ENCODE assay signal across 20 mouse cellular contexts in genomic region chr17:79505565-79505964, GRCm38 (mm10).
DNase-seq lines count a peak whose midpoint lies in the region; ATAC-seq and TF ChIP-seq lines count a peak whose summit lies in the region.
"Had no signal": no experiment of that assay in that cellular context is flagged by ENCODE, and none has a peak within 500 bp of the region (broad histone marks: within the 10 kb centered on the region; RNA-seq: fewer than 3 reads in every experiment).

No protein-coding gene starts in this region.

- 86% methylated on average over 1 of the region's 1 CpGs for WGBS in lung, postnatal 0 days
- 98% methylated on average over 1 of the region's 1 CpGs for WGBS in forebrain, embryonic 14.5 days
- WGBS in forebrain, embryonic 11.5 days: 100% methylated on average over 1 of the region's 1 CpGs

- H3K4me3 ChIP-seq in lung, postnatal 0 days (ENCODE audit: low read depth, low read length): no peak overlapping the region
- no peak overlapping the region for H3K4me3 ChIP-seq in forebrain, embryonic 14.5 days (ENCODE audit: low read depth, low read length)
- H3K4me3 ChIP-seq in forebrain, embryonic 11.5 days (ENCODE audit: low read depth, low read length): no peak overlapping the region
- H3K4me3 ChIP-seq: embryonic facial prominence, embryonic 13.5 days; forebrain, embryonic 13.5 days; hindbrain, embryonic 12.5 days had no signal

- H3K27me3 ChIP-seq in lung, postnatal 0 days (replicated peaks; ENCODE audit: insufficient read depth, low read length): no peaks in the 10 kb centered on the region
- no peaks in the 10 kb centered on the region for H3K27me3 ChIP-seq in forebrain, embryonic 14.5 days (replicated peaks; ENCODE audit: control insufficient read depth, insufficient read depth, low read length)
- H3K27me3 ChIP-seq in forebrain, embryonic 11.5 days (ENCODE audit: control insufficient read depth, insufficient read depth, low read length): no peaks in the 10 kb centered on the region
- H3K27me3 ChIP-seq: CH12.LX; embryonic facial prominence, embryonic 13.5 days; forebrain, embryonic 13.5 days; hindbrain, embryonic 12.5 days had no signal

- DNase-seq in heart, adult 11 months: peak; percentile 10
- DNase-seq in heart, adult 9 months (ENCODE audit: low spot score in 2 of 2): no peak
- DNase-seq in lung, postnatal 0 days (ENCODE audit: low spot score): peak; percentile 26
- no peak for DNase-seq in lung, postnatal 4 days
- DNase-seq in forebrain, embryonic 14.5 days (ENCODE audit: low spot score): no peak
- no peak for DNase-seq in forebrain, embryonic 11.5 days (ENCODE audit: low spot score)
- DNase-seq: adrenal gland, postnatal 25 days; cerebellum, adult 18-20 months; cerebellum, adult 9-11 months; cerebellum, postnatal 36 days; gastrocnemius, postnatal 36 days; heart, postnatal 10 days; heart, postnatal 4 days had no signal

- H3K9ac ChIP-seq in lung, postnatal 0 days (replicated peaks; ENCODE audit: low read depth): no peak overlapping the region
- H3K9ac ChIP-seq in forebrain, embryonic 14.5 days (ENCODE audit: low read length): no peak overlapping the region
- H3K9ac ChIP-seq in forebrain, embryonic 11.5 days (ENCODE audit: low read length): no peak overlapping the region
- H3K9ac ChIP-seq: embryonic facial prominence, embryonic 13.5 days; forebrain, embryonic 13.5 days; hindbrain, embryonic 12.5 days had no signal

- H3K27ac ChIP-seq in lung, postnatal 0 days (ENCODE audit: low read length): no peak overlapping the region
- H3K27ac ChIP-seq in forebrain, embryonic 14.5 days (ENCODE audit: low read depth, low read length): no peak overlapping the region
- H3K27ac ChIP-seq in forebrain, embryonic 11.5 days (ENCODE audit: low read depth, low read length): no peak overlapping the region
- H3K27ac ChIP-seq: embryonic facial prominence, embryonic 13.5 days; forebrain, embryonic 13.5 days; hindbrain, embryonic 12.5 days had no signal

- no peak for ATAC-seq in lung, postnatal 0 days
- ATAC-seq in granulocyte monocyte progenitor cell, adult 5-6 weeks (replicated peaks; ENCODE audit: poor library complexity, severe bottlenecking): peak; percentile 46; the same call in 1 of the 2 replicates
- ATAC-seq in forebrain, embryonic 14.5 days: no peak
- ATAC-seq in forebrain, embryonic 11.5 days (replicated peaks; ENCODE audit: low FRiP score): no peak
- ATAC-seq: forebrain, embryonic 13.5 days; hindbrain, embryonic 16.5 days; inflammation-experienced regulatory T-cells, adult 6 months had no signal

- H3K9me3 ChIP-seq in lung, postnatal 0 days (ENCODE audit: low read length): no peaks in the 10 kb centered on the region
- no peaks in the 10 kb centered on the region for H3K9me3 ChIP-seq in forebrain, embryonic 14.5 days (replicated peaks; ENCODE audit: control insufficient read depth, low read length)
- no peaks in the 10 kb centered on the region for H3K9me3 ChIP-seq in forebrain, embryonic 11.5 days (ENCODE audit: control insufficient read depth, low read length)
- H3K9me3 ChIP-seq: embryonic facial prominence, embryonic 13.5 days; forebrain, embryonic 13.5 days; hindbrain, embryonic 12.5 days had no signal

- no peak for TF ChIP-seq EP300 in lung, postnatal 0 days (IDR thresholded peaks at IDR 0.05)

- H3K4me2 ChIP-seq in lung, postnatal 0 days (replicated peaks; ENCODE audit: low read depth, low read length): no peak overlapping the region
- no peak overlapping the region for H3K4me2 ChIP-seq in forebrain, embryonic 14.5 days (ENCODE audit: low read length)
- no peak overlapping the region for H3K4me2 ChIP-seq in forebrain, embryonic 11.5 days (ENCODE audit: low read depth, low read length, severe bottlenecking)
- H3K4me2 ChIP-seq: embryonic facial prominence, embryonic 13.5 days; forebrain, embryonic 13.5 days; hindbrain, embryonic 12.5 days had no signal

- no peaks in the 10 kb centered on the region for H3K4me1 ChIP-seq in lung, postnatal 0 days (ENCODE audit: insufficient read depth, low read depth, low read length)
- H3K4me1 ChIP-seq in forebrain, embryonic 14.5 days (ENCODE audit: control insufficient read depth, insufficient read depth, low read length): no peaks in the 10 kb centered on the region
- no peaks in the 10 kb centered on the region for H3K4me1 ChIP-seq in forebrain, embryonic 11.5 days (replicated peaks; ENCODE audit: control insufficient read depth, insufficient read depth, low read length)
- H3K4me1 ChIP-seq: hindbrain, embryonic 12.5 days had no signal

- TF ChIP-seq CTCF in lung, postnatal 0 days (IDR thresholded peaks at IDR 0.05): no peak

- H3K36me3 ChIP-seq in lung, postnatal 0 days (ENCODE audit: insufficient read depth, low read length): no peaks in the 10 kb centered on the region
- no peaks in the 10 kb centered on the region for H3K36me3 ChIP-seq in forebrain, embryonic 14.5 days (ENCODE audit: control insufficient read depth, insufficient read depth, low read length)
- no peaks in the 10 kb centered on the region for H3K36me3 ChIP-seq in forebrain, embryonic 11.5 days (ENCODE audit: control insufficient read depth, insufficient read depth, low read length)
- H3K36me3 ChIP-seq: embryonic facial prominence, embryonic 13.5 days; hindbrain, embryonic 12.5 days had no signal

Comparison
In these comparisons a context has a peak if more than half of its experiments do, and no peak if none do; other contexts are left out.
1. DNase-seq: peak in heart, adult 11 months (single experiment) and lung, postnatal 0 days (single experiment); none in heart, adult 9 months (0 of 2), lung, postnatal 4 days (0 of 2), forebrain, embryonic 14.5 days (single experiment) and forebrain, embryonic 11.5 days (single experiment).